Mouse (Mus musculus) heart, embryonic 10.5 days (tissue): ENCODE data around the gene Abtb2. TPM values are rescaled to one million over a fixed set of nuclear protein-coding genes. Genes with fewer than 3 reads are reported as not detected.

Experiments used
- DNase-seq: peaks from one replicate; pipeline ENCODE4 v3.0.0-alpha.2; 2017; ENCODE audit warnings: low spot score
- H3K27ac ChIP-seq: fragments of 300-500 bp; sonication (generic); 2 replicates; pipeline ENCODE4 v1.5.1; 2016; ENCODE audit warnings: mild to moderate bottlenecking
- H3K27me3 ChIP-seq: fragments of 300-500 bp; sonication (generic); 2 replicates; pipeline ENCODE4 v1.6.1; 2016; ENCODE audit warnings: mild to moderate bottlenecking; ENCODE audit not compliant: poor library complexity, insufficient read depth, severe bottlenecking
- H3K36me3 ChIP-seq: fragments of 300-500 bp; sonication (generic); 2 replicates; pipeline ENCODE4 v1.6.1; 2016; ENCODE audit warnings: mild to moderate bottlenecking, moderate library complexity
- H3K4me1 ChIP-seq: fragments of 300-500 bp; sonication (generic); 2 replicates; pipeline ENCODE4 v1.6.1; 2016; ENCODE audit warnings: mild to moderate bottlenecking
- H3K4me3 ChIP-seq: fragments of 300-500 bp; sonication (generic); 2 replicates; pipeline ENCODE4 v1.5.1; 2016; ENCODE audit warnings: mild to moderate bottlenecking, moderate library complexity
- H3K9me3 ChIP-seq: fragments of 300-500 bp; sonication (generic); 2 replicates; pipeline ENCODE4 v1.6.1; 2016; ENCODE audit warnings: mild to moderate bottlenecking, moderate library complexity
- WGBS: fragments of 180-500 bp; shearing (Covaris S2); methylation state at CpG from one replicate; pipeline ENCODE4 v1.1.7; 2016; 5-methylcytosine and 5-hydroxymethylcytosine counted together
- polyA plus RNA-seq: library from polyadenylated mRNA; unstranded; fragments of >200 nt; fragmentation: Nextera tagmentation; extraction: Ambion mirVana; gene quantifications from 2 replicates; pipeline ENCODE4 v1.2.1, GENCODE M21; 2016

Gene Abtb2
- polyA plus RNA-seq, 1 experiment from 2014 or later = 19.0 TPM

DNA sequence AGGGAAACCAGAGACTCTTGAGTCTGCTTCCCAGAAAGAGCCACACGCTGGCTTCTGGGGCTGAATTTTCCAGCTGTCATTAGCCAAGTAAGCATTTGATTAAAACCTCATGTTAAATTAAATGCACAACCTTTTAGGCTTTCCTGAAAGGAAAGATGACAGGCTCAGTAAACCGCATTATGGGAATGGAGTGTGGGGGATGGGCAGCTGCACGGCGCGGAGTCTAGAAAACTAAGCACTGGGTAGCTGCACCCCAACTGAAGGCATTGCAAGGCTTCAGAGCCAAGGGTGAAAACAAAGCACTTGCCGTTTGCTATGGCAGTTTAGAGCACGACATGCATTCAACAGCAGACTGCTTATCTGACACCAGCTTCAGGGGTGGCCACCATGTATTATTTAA, 2.1 kb downstream of the Abtb2 start:
- Histone ChIP-seq H3K9me3 (no peaks in the 10 kb centered on the region), H3K4me3 (peak overlapping the region; percentile 81), H3K36me3 (no peaks in the 10 kb centered on the region), H3K27me3 (peaks cover 4% of the 10 kb centered on the region; the same call in 1 of the 2 replicates), H3K4me1 (peaks cover 63% of the 10 kb centered on the region), H3K27ac (peak overlapping the region; percentile 91; the same call in 1 of the 2 replicates)
- peak; percentile 75 for DNase-seq
- WGBS = 17% methylated on average over 7 of the region's 7 CpGs

DNA sequence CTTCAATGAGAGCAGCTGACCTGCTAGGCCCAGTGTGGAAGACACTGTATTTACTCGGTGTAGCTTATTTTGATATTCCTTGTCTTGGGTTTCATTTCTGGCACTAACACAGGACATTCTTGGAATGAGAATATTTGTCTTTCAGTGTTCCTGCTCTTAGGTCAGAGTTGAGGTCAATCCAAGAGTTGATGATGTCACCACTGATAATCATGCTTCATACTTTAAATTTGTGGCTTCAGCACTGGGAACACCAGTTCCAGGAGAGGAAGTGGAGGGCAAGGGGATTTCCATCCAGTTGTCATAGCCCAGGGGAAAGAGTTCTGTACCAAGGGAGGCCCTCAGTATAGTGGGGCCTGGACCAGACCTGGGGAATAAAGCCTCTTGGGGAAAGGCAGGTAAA, 3.6 kb downstream of the Abtb2 start:
- DNase-seq = peak; percentile 11
- Histone ChIP-seq H3K9me3 (no peaks in the 10 kb centered on the region), H3K27me3 (no peaks in the 10 kb centered on the region), H3K27ac (0 out of 2 replicates have a peak overlapping the region, but pooled peaks have one; percentile 30), H3K4me3 (peak overlapping the region; percentile 81), H3K36me3 (no peaks in the 10 kb centered on the region), H3K4me1 (peaks cover 75% of the 10 kb centered on the region)
- WGBS = 57% methylated on average over 1 of the region's 1 CpGs

DNA sequence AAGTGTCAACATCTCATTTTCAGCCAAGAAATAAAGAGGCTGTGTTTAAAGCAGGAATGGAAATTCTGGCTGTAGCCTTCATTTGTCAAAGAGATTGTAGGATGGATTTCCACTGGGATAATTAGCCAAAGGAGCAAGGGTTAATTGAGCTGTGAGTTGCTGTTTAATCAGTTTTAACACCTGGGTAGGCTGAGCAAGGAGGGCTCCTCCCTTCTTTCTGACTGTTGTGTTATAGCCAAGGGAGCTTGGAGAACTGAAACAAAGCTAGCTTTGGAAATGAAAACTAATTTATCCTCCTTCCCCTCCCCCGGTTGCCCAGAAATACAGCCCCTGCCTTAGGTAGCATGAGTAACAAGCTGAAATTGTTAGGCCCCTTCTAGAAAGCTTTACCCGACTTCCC, 6.2 kb downstream of the Abtb2 start:
- Histone ChIP-seq H3K4me1 (peaks cover 80% of the 10 kb centered on the region), H3K27me3 (no peaks in the 10 kb centered on the region)
- WGBS = 68% methylated on average over 2 of the region's 2 CpGs

DNA sequence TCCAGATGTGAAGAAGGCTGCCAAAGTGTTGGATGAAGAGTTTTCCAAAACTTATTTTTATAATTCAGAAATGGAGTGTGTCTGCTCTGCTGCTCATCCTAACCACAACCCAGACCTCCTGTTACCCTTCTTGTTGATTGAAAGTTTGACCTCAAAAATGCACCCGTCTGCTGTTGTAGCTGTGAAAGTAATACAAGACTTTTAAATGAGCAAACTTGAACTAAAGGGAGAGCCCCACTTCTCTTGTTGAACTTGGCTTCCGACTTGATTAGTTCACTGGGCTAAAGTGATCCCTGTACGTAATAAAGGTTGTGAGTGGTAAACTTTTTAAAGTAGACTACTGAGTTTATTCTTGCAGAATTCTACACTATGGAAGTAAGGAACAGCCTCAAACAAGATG, 10.3 kb downstream of the Abtb2 start:
- H3K4me3 ChIP-seq = no peak overlapping the region
- no peaks in the 10 kb centered on the region for H3K27me3 ChIP-seq
- no peak for DNase-seq
- H3K4me1 ChIP-seq = peaks cover 85% of the 10 kb centered on the region
- H3K36me3 ChIP-seq = no peaks in the 10 kb centered on the region
- no peaks in the 10 kb centered on the region for H3K9me3 ChIP-seq
- WGBS = 83% methylated on average over 3 of the region's 3 CpGs
- no peak overlapping the region for H3K27ac ChIP-seq

More for the DNA sequence above, 6.2 kb downstream of the Abtb2 start:
- Histone ChIP-seq H3K9me3 (no peaks in the 10 kb centered on the region), H3K36me3 (no peaks in the 10 kb centered on the region), H3K27ac (no peak overlapping the region), H3K4me3 (no peak overlapping the region)
- DNase-seq = peak; percentile 75

DNA sequence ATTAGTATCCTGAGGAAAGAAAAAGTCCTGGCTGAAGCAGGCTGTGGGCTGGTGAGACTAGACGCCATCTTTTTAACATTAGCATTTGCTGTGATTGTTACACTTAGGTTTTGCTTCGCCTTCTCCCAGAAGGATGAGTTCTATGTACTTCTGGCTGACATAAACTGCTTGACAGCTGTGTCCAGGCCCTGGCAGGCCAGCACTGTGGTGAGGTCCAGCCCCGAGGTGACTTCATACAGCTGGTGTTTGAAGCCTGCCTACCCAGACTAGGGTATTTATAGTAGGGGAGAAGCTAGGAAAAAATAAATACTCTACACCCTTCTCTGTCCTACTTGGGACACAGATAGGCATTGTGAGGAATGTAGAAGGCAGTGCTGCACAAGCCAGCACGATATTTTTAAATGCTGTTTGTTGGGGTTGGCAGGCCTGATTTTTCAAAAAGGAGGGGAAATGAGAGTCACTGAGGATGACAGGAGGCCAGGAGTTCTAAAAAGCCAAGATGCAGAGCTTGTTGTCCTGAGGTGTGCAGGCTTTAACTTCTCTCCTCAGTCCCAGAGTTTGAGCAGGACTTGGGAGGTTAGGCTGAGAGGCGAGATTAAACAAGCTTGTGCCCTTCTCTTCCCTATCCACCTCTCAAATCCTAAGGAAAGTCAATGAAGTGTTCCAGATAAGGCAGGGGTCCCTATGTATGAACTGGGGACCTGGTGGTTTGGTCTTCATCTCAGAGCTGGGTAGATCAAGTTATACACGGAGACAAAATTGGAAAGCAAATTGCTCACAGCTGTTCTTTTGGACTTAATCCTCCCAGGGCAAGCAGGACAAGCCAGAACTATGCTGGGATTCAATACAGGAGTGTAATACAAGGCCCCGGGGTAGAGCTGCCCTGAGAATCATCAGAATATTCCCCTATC, 11.9 kb downstream of the Abtb2 start:
- Histone ChIP-seq H3K9me3 (no peaks in the 10 kb centered on the region), H3K4me1 (peaks cover 90% of the 10 kb centered on the region), H3K27ac (peak overlapping the region; percentile 72), H3K27me3 (no peaks in the 10 kb centered on the region), H3K36me3 (no peaks in the 10 kb centered on the region), H3K4me3 (peak overlapping the region; percentile 12; the same call in 1 of the 2 replicates)
- DNase-seq = peak; percentile 70
- WGBS = 47% methylated on average over 7 of the region's 7 CpGs

DNA sequence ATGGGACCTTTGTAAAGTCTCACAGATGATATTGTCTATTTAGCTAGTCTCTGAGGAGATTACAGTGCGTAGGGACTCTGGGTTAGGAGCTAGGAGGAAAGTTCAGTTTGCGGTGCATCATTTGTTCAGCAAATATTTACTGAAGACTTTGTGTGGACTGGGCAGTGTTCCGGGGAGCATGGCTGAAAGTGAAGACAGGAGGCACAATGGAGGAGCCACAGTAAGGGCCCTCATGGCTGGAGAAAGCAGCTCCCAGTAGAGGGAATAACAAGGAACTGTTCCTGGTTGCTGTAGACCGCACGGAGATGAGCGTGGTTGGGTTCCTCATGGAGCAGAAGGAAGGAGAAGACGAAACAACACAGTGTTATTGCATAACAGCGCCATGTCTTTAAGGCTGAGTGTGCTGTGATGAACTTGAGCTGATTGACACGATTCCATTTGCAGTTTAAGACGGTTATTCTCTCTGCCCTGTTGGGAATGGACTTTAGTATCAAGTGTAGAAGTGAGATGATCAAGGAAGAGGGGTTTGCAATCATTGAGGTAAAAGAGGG, 12.6 kb downstream of the Abtb2 start:
- H3K36me3 ChIP-seq = no peaks in the 10 kb centered on the region
- 0 out of 2 replicates have a peak overlapping the region, but pooled peaks have one; percentile 12 for H3K4me3 ChIP-seq
- no peaks in the 10 kb centered on the region for H3K9me3 ChIP-seq
- peaks cover 89% of the 10 kb centered on the region for H3K4me1 ChIP-seq
- H3K27me3 ChIP-seq = no peaks in the 10 kb centered on the region
- H3K27ac ChIP-seq = peak overlapping the region; percentile 72
- WGBS = 90% methylated on average over 10 of the region's 10 CpGs
- no peak for DNase-seq

DNA sequence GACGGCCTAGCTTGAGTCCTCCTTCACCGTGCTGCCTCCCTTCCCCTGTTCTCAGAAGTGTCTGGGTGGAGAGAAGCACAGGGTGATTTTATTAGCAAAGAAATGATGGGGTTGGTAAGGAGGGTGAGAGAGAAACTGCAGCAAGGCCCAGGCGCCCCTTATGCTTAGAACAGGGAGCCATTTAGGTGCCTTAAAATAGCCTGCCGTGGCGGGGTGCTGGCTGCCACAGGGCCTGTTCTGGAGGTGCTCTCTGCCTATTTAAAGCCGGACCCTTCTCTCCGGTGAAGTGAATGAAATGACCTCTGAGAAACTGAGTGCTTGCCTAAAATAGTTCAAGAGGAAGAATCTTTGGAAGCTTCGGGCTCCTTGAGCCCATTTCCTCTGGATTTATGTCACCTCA, 14.6 kb downstream of the Abtb2 start:
- Histone ChIP-seq H3K27me3 (no peaks in the 10 kb centered on the region), H3K36me3 (no peaks in the 10 kb centered on the region), H3K9me3 (no peaks in the 10 kb centered on the region), H3K27ac (peak overlapping the region; percentile 83), H3K4me1 (peaks cover 94% of the 10 kb centered on the region), H3K4me3 (peak overlapping the region; percentile 28; the same call in 1 of the 2 replicates)
- 27% methylated on average over 8 of the region's 8 CpGs for WGBS
- DNase-seq = peak; percentile 71

DNA sequence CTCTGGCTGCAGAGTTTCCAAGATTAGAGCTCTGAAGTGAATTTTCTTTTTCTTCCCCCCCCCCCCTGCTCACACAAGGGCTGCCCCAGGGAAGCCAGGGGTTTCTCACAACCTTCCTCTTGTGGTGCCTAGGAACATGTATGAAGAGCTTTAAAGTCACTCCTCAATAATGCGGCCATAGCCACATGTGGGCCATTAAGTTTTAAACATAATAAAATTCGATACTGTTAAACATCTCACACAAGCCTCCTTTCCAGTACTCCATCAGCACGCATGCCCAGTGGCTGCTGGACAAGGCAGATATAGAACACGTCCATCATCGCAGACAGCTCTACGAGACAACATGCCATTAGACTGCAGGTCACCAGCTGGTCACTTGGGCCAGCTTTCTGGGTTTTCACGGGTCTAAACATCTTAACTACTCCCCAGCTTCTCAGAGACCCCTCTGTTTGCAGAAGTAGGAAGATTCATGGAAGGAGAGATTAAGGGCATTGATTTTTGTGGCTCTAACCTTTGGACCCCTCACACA, 15.3 kb downstream of the Abtb2 start:
- 39% methylated on average over 7 of the region's 7 CpGs for WGBS

DNA sequence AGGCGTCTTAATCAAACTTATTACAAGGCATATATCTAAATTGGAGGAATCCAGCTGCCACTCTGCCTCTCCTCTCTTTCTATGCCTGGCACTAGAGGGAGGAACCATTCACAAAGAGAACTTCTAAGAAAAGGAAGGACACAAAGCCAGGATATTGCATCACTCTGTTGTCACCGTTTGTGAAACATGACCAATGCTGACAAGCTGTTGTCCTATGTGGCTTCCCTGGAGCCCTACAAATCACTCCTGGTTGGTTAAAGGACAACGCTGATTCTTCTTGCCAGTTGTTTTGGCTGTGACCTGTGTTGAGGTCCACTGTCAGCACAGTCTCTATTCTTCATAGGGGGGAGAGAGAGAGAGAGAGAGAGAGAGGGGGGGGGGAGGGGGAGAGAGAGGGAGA, 17.2 kb downstream of the Abtb2 start:
- no peaks in the 10 kb centered on the region for H3K27me3 ChIP-seq
- H3K27ac ChIP-seq = peak overlapping the region; percentile 57; the same call in 1 of the 2 replicates
- DNase-seq = no peak
- peaks cover 91% of the 10 kb centered on the region for H3K4me1 ChIP-seq
- 55% methylated on average over 3 of the region's 3 CpGs for WGBS
- no peaks in the 10 kb centered on the region for H3K9me3 ChIP-seq
- no peaks in the 10 kb centered on the region for H3K36me3 ChIP-seq
- no peak overlapping the region for H3K4me3 ChIP-seq

More for the DNA sequence above, 15.3 kb downstream of the Abtb2 start:
- Histone ChIP-seq H3K4me1 (peaks cover 91% of the 10 kb centered on the region), H3K27ac (peak overlapping the region; percentile 83), H3K27me3 (no peaks in the 10 kb centered on the region), H3K9me3 (no peaks in the 10 kb centered on the region), H3K4me3 (peak overlapping the region; percentile 28; the same call in 1 of the 2 replicates), H3K36me3 (no peaks in the 10 kb centered on the region)
- peak; percentile 61 for DNase-seq

DNA sequence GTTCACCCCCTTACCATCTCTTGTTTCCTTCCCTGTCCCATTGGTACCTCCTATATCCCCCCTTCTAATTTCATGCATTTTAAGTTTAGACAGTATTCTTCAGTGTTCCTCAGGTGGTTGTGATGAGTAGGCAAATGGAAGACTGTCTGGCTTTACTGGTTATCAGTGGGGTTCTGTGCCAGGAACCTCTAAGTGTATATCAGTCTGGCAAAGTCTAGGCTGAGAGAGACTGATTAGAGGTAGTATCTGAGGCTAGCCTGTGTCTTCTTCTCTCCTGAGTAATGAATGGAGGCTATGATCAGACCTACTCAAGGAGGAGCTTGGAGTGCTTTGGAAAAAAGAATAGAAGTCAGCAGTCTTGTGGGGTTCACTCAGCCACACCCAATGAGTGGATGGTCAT, 18.0 kb downstream of the Abtb2 start:
- H3K36me3 ChIP-seq = no peaks in the 10 kb centered on the region
- no peak overlapping the region for H3K4me3 ChIP-seq
- H3K9me3 ChIP-seq = no peaks in the 10 kb centered on the region
- DNase-seq = peak; percentile 66
- H3K4me1 ChIP-seq = peaks cover 91% of the 10 kb centered on the region
- no peaks in the 10 kb centered on the region for H3K27me3 ChIP-seq
- H3K27ac ChIP-seq = no peak overlapping the region

DNA sequence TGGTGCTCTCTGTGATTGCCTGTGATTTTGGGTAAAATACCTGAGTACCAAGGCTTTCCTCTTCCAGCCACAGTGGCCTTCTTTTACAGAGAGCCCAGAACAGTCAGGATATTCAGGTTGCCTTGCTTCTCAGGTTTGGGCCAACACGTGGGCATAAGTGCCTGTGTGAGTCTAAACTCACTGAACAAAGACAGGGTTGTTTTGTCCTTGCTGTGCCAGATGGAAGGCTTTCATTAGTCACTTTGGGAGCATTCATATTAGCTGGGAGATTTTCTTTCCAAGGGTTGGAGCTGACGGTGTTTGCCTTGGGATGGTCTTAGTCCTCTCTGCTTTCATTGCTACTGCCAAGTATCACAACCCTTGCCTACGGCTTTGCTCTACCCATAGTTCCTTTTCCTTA, 20.3 kb downstream of the Abtb2 start:
- H3K4me3 ChIP-seq = no peak overlapping the region
- H3K9me3 ChIP-seq = no peaks in the 10 kb centered on the region
- 80% methylated on average over 3 of the region's 3 CpGs for WGBS
- no peaks in the 10 kb centered on the region for H3K27me3 ChIP-seq
- no peak overlapping the region for H3K27ac ChIP-seq
- H3K4me1 ChIP-seq = peaks cover 91% of the 10 kb centered on the region
- peak; percentile 65 for DNase-seq
- no peaks in the 10 kb centered on the region for H3K36me3 ChIP-seq

DNA sequence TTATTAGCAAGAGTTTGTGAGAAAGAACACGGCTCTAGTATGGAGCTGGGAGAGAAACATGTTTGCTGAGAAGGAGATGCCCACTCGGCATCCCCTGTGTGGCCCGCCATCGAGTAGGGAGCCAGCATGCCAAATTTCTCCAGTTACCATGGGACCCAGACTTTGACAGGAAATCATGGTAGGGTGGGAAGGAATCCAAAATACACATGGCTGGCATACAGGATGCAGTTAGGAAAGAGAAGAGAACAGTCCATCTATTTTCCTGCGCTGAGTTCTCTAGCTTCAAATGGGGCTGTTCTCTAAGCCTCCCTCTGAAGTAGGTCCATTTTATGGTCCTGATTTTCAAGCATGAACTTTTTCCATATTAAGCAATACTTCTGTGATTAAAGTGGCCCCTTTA, 22.7 kb downstream of the Abtb2 start:
- H3K36me3 ChIP-seq = no peaks in the 10 kb centered on the region
- WGBS = 77% methylated on average over 5 of the region's 5 CpGs
- H3K4me1 ChIP-seq = peaks cover 92% of the 10 kb centered on the region
- H3K4me3 ChIP-seq = no peak overlapping the region
- no peaks in the 10 kb centered on the region for H3K27me3 ChIP-seq
- DNase-seq = no peak
- no peaks in the 10 kb centered on the region for H3K9me3 ChIP-seq
- H3K27ac ChIP-seq = peak overlapping the region; percentile 17; the same call in 1 of the 2 replicates

DNA sequence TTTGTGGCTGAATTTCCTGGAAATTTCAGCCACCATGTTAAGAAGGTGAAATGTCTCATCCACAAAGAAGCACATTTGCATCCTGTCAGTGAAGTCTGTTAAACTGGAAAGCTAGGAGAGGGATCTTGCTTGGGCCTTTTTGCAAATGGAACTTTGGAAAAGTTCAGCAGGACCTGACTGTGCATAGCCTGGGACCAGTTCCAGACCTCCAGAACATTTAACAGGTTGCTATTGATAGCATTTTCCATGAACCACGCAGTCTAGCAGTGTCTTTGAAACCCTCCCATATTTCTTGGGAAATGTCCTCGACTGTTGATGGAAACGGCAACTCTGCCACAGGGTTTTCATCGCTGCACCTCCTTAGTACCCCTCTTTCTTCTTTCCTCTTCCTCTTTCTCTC, 23.3 kb downstream of the Abtb2 start:
- Histone ChIP-seq H3K27ac (peak overlapping the region; percentile 47; the same call in 1 of the 2 replicates), H3K27me3 (no peaks in the 10 kb centered on the region), H3K4me3 (no peak overlapping the region), H3K9me3 (no peaks in the 10 kb centered on the region), H3K4me1 (peaks cover 93% of the 10 kb centered on the region), H3K36me3 (no peaks in the 10 kb centered on the region)
- DNase-seq = no peak
- 71% methylated on average over 4 of the region's 4 CpGs for WGBS
